Mouse (Mus musculus): ENCODE results near the gene 2310034G01Rik. TPM values are rescaled to one million over a fixed set of nuclear protein-coding genes. Genes with fewer than 3 reads are reported as not detected.

The 2310034G01Rik gene
- total RNA-seq, 2 experiments from 2014 or later: 0.35 to 0.56 TPM

DNA sequence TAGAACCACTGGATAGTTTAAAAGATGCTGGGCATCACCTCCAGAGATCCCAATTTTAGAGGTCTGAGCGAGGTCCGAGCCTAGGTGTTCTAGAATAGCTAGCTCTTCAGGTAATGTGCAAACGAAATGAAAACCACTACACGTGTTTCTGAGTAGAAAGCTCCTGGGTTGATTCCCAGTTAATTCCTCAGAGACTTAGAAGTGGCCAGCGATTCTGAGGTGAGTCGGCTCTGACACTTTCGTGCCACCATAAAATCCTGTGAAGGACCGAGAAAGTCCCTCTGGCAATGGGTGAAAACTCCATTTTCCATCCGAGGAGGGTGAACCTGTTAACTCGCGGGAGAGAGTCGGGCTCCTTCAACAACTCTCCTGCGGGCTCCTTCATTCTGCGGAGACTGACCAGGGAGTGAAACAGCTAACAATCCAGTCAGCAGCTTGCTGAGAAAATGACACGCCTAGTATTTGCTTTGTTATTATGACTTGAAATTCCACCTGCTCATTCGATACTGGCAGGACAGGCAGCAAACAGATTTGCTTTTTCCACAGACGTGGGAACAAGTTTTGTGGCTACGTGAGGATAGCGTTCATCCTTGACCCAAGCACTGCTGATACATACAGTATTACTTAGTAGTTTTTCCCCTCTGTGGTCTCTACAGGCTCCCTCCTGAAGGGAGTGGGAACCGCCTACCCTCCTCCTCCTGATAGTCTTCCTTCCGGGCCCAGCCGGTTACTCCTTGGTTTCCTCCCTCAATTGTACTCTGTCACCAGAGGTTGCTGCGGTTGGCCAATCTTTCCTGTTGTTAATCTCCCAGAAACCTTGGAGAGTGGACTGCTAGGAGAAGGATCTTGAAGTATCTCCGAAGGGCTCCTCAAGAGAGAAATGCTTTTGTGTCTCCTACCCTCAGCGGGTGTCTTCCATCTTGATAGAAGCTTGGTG, 7.5 kb upstream of the 2310034G01Rik start:
- no peak for DNase-seq

DNA sequence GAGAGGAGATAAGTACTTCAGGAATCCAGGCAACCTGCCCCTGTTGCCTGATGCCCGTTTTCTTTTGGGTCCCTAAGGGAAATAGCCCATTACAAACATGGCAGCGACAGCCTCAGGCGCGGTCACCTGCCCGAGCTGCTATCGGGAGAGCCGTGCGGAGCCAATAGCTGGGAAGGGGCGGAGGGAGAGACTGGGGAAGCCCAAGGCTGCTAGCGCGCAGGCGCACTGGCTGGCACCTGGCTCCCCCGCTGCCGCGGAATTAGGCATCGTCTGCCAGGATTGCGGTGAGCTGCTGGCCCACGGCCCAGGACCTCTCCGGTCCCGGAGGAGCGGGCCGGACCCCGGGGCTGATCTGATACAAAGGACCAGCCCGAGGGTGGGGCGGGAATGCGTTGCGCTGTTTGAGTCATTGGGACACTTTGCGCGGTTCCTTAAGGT, 6.6 kb upstream of the 2310034G01Rik start:
- DNase-seq: peak; percentile 66

GRCm38 (mm10) chr19:46349550-46349949, 552 bp downstream of the 2310034G01Rik start:
- no peak for DNase-seq

- peak; percentile 82 for DNase-seq
Measured at GRCm38 (mm10) chr19:46348761-46349458, 1.2 kb downstream of the 2310034G01Rik start.

- DNase-seq: no peak
Measured at GRCm38 (mm10) chr19:46347936-46348668, 2.0 kb downstream of the 2310034G01Rik start.

- DNase-seq: no peak
Measured at GRCm38 (mm10) chr19:46347146-46347545, 3.0 kb downstream of the 2310034G01Rik start.

GRCm38 (mm10) chr19:46344710-46345419, 5.2 kb downstream of the 2310034G01Rik start:
- DNase-seq: no peak

- no peak for DNase-seq
Measured at GRCm38 (mm10) chr19:46339287-46339971, 10.7 kb downstream of the 2310034G01Rik start.

DNA sequence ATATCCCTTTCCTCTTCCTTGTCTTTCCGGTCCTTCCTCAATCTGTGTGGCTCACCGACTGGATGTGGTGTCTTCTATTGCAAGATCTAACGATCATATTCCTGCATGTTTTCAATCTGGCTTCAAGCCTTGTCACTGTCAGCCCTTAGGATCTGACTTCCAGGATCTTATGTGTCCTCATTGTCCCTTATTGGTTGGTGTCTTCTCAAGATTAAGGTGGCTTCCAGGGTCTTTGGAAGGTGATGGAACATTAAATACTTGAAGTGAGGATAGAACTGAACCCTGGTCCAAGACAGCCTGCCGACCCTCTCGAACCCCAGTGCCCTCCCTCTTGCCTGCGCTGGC, 11.2 kb downstream of the 2310034G01Rik start:
- DNase-seq: no peak

DNA sequence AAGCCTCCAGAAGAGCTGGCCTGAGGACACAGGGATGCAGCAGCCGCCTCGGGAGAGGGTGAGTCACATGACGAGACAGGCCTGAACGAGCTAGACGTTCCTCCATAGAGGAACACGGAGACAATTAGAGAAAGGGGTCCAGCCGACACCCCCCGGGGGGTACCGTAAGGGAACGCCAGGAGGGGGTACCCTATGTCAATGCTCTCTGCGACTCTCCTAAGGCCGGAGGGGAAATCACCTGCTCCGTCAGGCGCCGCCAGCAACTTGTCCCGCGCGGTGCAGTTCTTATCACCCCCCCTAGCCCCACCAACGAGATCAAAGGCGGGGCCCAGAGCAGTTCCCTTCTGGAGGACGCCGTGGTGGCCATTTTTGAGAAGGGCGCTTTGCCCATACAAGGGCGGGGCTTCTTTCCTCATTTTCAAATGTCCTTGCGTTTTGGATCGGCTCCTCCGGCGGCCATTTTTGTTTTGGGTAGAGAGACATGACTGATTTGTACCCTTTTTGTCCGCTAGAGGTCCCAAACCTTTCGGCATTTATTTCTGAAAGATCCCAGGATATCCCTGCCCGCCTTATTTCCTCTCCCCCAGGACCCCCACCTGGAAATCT, 11.7 kb downstream of the 2310034G01Rik start, which contains the start of gene Cuedc2:
Cuedc2 (minus strand) TSS at position 372 of the 606 bp plus-strand sequence.
- DNase-seq: peak; percentile 92

- DNase-seq: no peak
Measured at GRCm38 (mm10) chr19:46337719-46338330, 12.3 kb downstream of the 2310034G01Rik start.

- DNase-seq: no peak
Measured at GRCm38 (mm10) chr19:46333906-46334305, 16.2 kb downstream of the 2310034G01Rik start.

DNA sequence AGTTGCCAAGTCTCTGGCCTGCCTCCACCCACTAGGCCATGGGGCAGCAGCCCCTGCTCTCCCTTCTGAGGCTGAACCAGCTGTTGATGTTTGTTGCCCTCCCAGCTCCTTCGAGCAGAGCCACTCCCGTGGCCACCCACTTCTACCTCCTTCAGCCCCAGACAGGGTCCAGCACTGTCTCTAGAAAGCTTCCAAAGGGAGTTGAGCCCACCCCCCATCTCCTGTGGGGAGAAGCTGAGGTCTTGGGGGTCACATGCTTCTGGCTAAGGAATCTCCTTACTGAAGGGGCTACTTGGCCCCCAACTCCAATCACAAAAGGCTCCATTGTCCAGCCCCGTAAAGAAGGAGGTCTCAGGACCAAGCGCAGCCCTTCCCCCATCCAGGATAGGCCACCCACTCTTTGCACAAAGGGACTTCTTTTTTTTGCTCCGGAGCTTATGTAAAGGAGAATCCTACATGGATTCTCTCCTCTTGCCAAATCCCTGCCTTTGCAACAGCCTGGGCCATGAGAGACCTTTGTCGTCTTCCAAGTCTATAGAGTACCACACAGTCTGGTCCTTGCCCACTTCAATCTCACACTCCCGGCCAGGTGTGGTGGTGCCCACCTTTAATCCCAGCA, 17.3 kb downstream of the 2310034G01Rik start:
- no peak for DNase-seq

GRCm38 (mm10) chr19:46331936-46332335, 18.2 kb downstream of the 2310034G01Rik start:
- DNase-seq: no peak

DNA sequence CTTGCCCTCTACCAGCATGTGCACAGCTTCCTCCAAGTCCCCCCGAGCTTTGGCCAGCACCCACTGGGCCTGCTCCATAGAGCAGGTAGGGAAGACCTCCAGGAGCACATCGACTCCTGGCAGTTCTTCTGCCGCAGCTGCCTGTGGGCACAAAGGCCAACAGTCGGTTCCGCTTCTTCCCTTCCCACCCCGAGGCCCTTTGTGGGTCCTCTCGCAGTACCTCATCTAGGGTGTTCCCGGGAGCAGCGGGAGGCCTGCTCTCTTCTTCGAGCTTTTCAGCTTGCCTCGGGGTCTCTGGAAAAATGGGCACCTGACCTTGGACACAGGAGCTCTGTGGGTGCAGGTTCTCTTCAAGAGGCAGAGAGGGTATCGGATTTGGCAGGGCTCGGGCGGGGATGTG, 18.8 kb downstream of the 2310034G01Rik start:
- no peak for DNase-seq

DNA sequence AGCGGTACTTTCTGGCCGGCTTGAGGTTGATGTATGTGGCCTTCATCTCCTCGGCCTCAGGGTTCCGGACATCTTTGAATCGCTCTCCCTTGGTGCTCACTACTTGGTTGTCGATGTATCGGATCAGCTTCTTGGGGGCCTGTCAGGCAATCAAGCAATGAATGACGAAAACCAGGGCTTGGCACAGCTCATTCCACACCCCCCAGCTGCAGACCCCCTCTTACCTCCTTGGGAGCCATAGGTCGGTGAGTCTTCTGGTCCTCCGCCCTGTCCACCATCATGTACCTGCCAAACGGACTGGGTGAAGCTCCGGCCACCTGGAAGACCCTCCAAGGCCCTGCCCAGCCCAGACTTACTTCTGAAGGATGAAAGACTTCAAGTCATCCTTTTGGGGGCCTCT, 19.4 kb downstream of the 2310034G01Rik start:
- no peak for DNase-seq

GRCm38 (mm10) chr19:46329951-46330350, 20.2 kb downstream of the 2310034G01Rik start:
- peak; percentile 81 for DNase-seq

- peak; percentile 34 for DNase-seq
Measured at GRCm38 (mm10) chr19:46329031-46329641, 21.0 kb downstream of the 2310034G01Rik start.

All from gastrocnemius, postnatal 10 days (tissue).